Mouse (Mus musculus) erythroblast, embryonic 14.5 days (primary cell): ENCODE data around the gene Morc4. TPM values are rescaled to one million over a fixed set of nuclear protein-coding genes. Genes with fewer than 3 reads are reported as not detected.

ENCODE experiments used
- H3K27me3 ChIP-seq: 2 replicates; pipeline ENCODE4 v1.6.1; 2012; ENCODE audit warnings: inconsistent platforms; ENCODE audit not compliant: control insufficient read depth
- H3K36me3 ChIP-seq: 2 replicates; pipeline ENCODE4 v1.6.1; 2012; ENCODE audit warnings: mild to moderate bottlenecking, inconsistent platforms; ENCODE audit not compliant: control insufficient read depth
- H3K4me1 ChIP-seq: 2 replicates; pipeline ENCODE4 v1.6.1; 2012; ENCODE audit warnings: inconsistent platforms; ENCODE audit not compliant: control insufficient read depth
- H3K4me3 ChIP-seq: replicated peaks from 2 replicates; pipeline ENCODE3; 2012; ENCODE audit warnings: moderate library complexity, mild to moderate bottlenecking, inconsistent platforms
- H3K9me3 ChIP-seq: 2 replicates; pipeline ENCODE4 v1.6.1; 2012; ENCODE audit warnings: low read length, inconsistent platforms, mixed read lengths; ENCODE audit not compliant: control insufficient read depth
- GATA1 ChIP-seq: IDR thresholded peaks from 2 replicates; pipeline ENCODE4 v1.6.1; 2012; ENCODE audit warnings: low read length, inconsistent platforms, mixed read lengths
- TAL1 ChIP-seq: IDR thresholded peaks from 3 replicates; pipeline ENCODE4 v1.6.1; 2012; ENCODE audit warnings: low read length, inconsistent platforms, mixed read lengths
- polyA plus RNA-seq: library from polyadenylated mRNA; stranded (reverse); fragments of >175 nt; gene quantifications from 2 replicates; pipeline ENCODE4 v1.2.3, GENCODE M21; 2012

The Morc4 gene
- polyA plus RNA-seq, 1 experiment = 0.17 TPM

GRCm38 (mm10) chrX:139841091-139841490, 30.4 kb downstream of the Morc4 start:
- H3K27me3 ChIP-seq = no peaks in the 10 kb centered on the region
- no peaks in the 10 kb centered on the region for H3K9me3 ChIP-seq
- no peaks in the 10 kb centered on the region for H3K36me3 ChIP-seq
- TF ChIP-seq TAL1 (no peak), GATA1 (no peak)
- no peaks in the 10 kb centered on the region for H3K4me1 ChIP-seq
- H3K4me3 ChIP-seq = no peak overlapping the region

- no peak for TF ChIP-seq TAL1
- TF ChIP-seq GATA1 = no peak
- no peak overlapping the region for H3K4me3 ChIP-seq
These were observed 32.4 kb downstream of the Morc4 start for GRCm38 (mm10) chrX:139839057-139839456.

GRCm38 (mm10) chrX:139832464-139832863, 39.0 kb downstream of the Morc4 start:
- Histone ChIP-seq H3K4me1 (no peaks in the 10 kb centered on the region), H3K9me3 (no peaks in the 10 kb centered on the region), H3K27me3 (no peaks in the 10 kb centered on the region), H3K36me3 (no peaks in the 10 kb centered on the region), H3K4me3 (no peak overlapping the region)
- no peak for TF ChIP-seq TAL1
- TF ChIP-seq GATA1 = no peak

More at GRCm38 (mm10) chrX:139839057-139839456, 32.4 kb downstream of the Morc4 start:
- Histone ChIP-seq H3K27me3 (no peaks in the 10 kb centered on the region), H3K9me3 (no peaks in the 10 kb centered on the region), H3K36me3 (no peaks in the 10 kb centered on the region), H3K4me1 (no peaks in the 10 kb centered on the region)

- Histone ChIP-seq H3K4me1 (no peaks in the 10 kb centered on the region), H3K36me3 (no peaks in the 10 kb centered on the region), H3K9me3 (no peaks in the 10 kb centered on the region), H3K27me3 (no peaks in the 10 kb centered on the region), H3K4me3 (no peak overlapping the region)
- no peak for TF ChIP-seq TAL1
- TF ChIP-seq GATA1 = no peak
These were observed 42.9 kb downstream of the Morc4 start for GRCm38 (mm10) chrX:139828363-139829092.

GRCm38 (mm10) chrX:139826926-139827325, 44.6 kb downstream of the Morc4 start:
- H3K27me3 ChIP-seq = no peaks in the 10 kb centered on the region
- H3K4me3 ChIP-seq = no peak overlapping the region
- no peak for TF ChIP-seq TAL1
- no peak for TF ChIP-seq GATA1
- no peaks in the 10 kb centered on the region for H3K36me3 ChIP-seq
- no peaks in the 10 kb centered on the region for H3K9me3 ChIP-seq
- no peaks in the 10 kb centered on the region for H3K4me1 ChIP-seq

- Histone ChIP-seq H3K9me3 (no peaks in the 10 kb centered on the region), H3K27me3 (no peaks in the 10 kb centered on the region), H3K36me3 (no peaks in the 10 kb centered on the region), H3K4me3 (no peak overlapping the region), H3K4me1 (no peaks in the 10 kb centered on the region)
- TF ChIP-seq GATA1 (no peak), TAL1 (no peak)
These were observed 46.1 kb downstream of the Morc4 start for GRCm38 (mm10) chrX:139825402-139825801.

- no peak for TF ChIP-seq GATA1
- no peak for TF ChIP-seq TAL1
- Histone ChIP-seq H3K9me3 (no peaks in the 10 kb centered on the region), H3K4me3 (no peak overlapping the region), H3K27me3 (no peaks in the 10 kb centered on the region), H3K36me3 (no peaks in the 10 kb centered on the region), H3K4me1 (peaks cover 25% of the 10 kb centered on the region)
These were observed 56.3 kb downstream of the Morc4 start for GRCm38 (mm10) chrX:139815201-139815600.

GRCm38 (mm10) chrX:139814018-139814635, 57.4 kb downstream of the Morc4 start:
- no peaks in the 10 kb centered on the region for H3K27me3 ChIP-seq
- no peaks in the 10 kb centered on the region for H3K9me3 ChIP-seq
- H3K4me3 ChIP-seq = no peak overlapping the region
- peaks cover 25% of the 10 kb centered on the region for H3K4me1 ChIP-seq
- TF ChIP-seq GATA1 = no peak
- no peak for TF ChIP-seq TAL1
- no peaks in the 10 kb centered on the region for H3K36me3 ChIP-seq

GRCm38 (mm10) chrX:139813299-139814002, 58.0 kb downstream of the Morc4 start:
- Histone ChIP-seq H3K4me3 (no peak overlapping the region), H3K4me1 (peaks cover 25% of the 10 kb centered on the region), H3K9me3 (no peaks in the 10 kb centered on the region), H3K36me3 (no peaks in the 10 kb centered on the region), H3K27me3 (no peaks in the 10 kb centered on the region)
- TF ChIP-seq GATA1 = no peak
- TF ChIP-seq TAL1 = no peak
